Mouse (Mus musculus) lung, adult 2 months (tissue): ENCODE data around the gene Samd5.

Experiments used
- CTCF ChIP-seq: fragments of 200-500 bp; IDR thresholded peaks from 2 replicates; pipeline ENCODE4 v1.5.1; 2011; ENCODE audit warnings: mild to moderate bottlenecking, low read length, control low read depth; ENCODE audit not compliant: insufficient read depth
- POLR2A ChIP-seq: fragments of 200-500 bp; IDR thresholded peaks from 2 replicates; pipeline ENCODE4 v1.6.1; 2011; ENCODE audit warnings: low read depth, mild to moderate bottlenecking, control low read depth, low read length, borderline replicate concordance; ENCODE audit errors: extremely low read depth

- TF ChIP-seq CTCF (no peak), POLR2A (no peak)
These were observed 95.6 kb downstream of the Samd5 start for GRCm38 (mm10) chr10:9579374-9579773.
